Mouse (Mus musculus): Measurements from ENCODE around the gene Ercc2. TPM values are rescaled to one million over a fixed set of nuclear protein-coding genes. Genes with fewer than 3 reads are reported as not detected.

Ercc2 gene
- polyA plus RNA-seq, 1 experiment = 46.3 TPM

DNA sequence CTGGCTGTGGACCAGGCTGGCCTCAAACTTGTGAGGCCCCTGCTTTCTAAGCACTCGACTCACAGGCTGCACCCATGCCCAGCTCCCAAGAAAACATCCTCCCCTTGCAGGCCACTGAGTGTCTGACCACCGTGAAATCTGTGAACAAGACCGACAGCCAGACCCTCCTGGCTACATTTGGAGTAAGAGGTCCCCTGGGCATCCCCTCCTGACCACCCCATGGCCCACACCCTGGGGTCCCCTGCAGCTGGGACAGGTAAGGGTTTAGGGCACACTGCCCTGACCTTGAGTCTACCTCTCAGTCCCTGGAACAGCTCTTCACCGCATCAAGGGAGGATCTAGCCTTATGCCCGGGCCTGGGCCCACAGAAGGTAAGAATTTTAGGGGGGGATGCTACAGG lies 26.8 kb upstream of the Ercc2 start:
- whole genome bisulfite sequencing = 80% methylated on average over 5 of the region's 5 CpGs
- no peak overlapping the region for H3K4me3 ChIP-seq (replicated peaks; ENCODE audit: insufficient read depth, low read depth, low read length)
- DNase-seq = no peak

DNA sequence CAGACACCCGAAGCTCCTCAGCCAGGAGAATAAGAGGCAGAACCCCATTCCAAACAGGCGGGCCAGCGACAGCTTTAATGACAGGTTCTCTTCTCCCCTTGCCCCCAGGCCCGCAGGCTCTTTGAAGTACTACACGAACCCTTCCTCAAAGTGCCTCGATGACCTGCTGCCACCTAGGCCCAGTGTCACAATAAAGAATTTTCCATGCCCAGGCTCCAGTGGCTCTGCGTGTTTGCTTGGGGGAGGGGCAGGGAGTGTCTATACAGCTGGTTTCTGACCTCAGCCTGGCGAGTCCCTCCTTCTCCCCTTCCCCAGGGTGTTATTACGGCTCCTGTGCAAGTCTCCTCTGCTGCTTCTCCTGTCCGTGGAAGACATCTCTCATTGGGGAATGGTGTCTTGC lies 25.5 kb upstream of the Ercc2 start:
- TF ChIP-seq POLR2A (IDR thresholded peaks at IDR 0.05; ENCODE audit: borderline replicate concordance, insufficient read depth, low read length) = no peak
- no peak for TF ChIP-seq CTCF (IDR thresholded peaks at IDR 0.05; ENCODE audit: borderline replicate concordance, insufficient read depth, low read depth, low read length)
- no peak for DNase-seq
- H3K4me1 ChIP-seq (ENCODE audit: control insufficient read depth, insufficient read depth, low read length) = 0 out of 2 replicates have a peak, but pooled peaks cover 5% of the 10 kb centered on the region
- WGBS = 56% methylated on average over 10 of the region's 10 CpGs
- no peak overlapping the region for H3K4me3 ChIP-seq (replicated peaks; ENCODE audit: insufficient read depth, low read depth, low read length)
- H3K27ac ChIP-seq (ENCODE audit: insufficient read depth, low read length) = no peak overlapping the region
- no peaks in the 10 kb centered on the region for H3K27me3 ChIP-seq (ENCODE audit: control insufficient read depth, insufficient read depth, low read length)

More for the DNA sequence above, 26.8 kb upstream of the Ercc2 start:
- no peak overlapping the region for H3K27ac ChIP-seq (ENCODE audit: insufficient read depth, low read length)
- no peak for TF ChIP-seq CTCF (IDR thresholded peaks at IDR 0.05; ENCODE audit: borderline replicate concordance, insufficient read depth, low read depth, low read length)
- TF ChIP-seq POLR2A (IDR thresholded peaks at IDR 0.05; ENCODE audit: borderline replicate concordance, insufficient read depth, low read length) = no peak
- 0 out of 2 replicates have a peak, but pooled peaks cover 5% of the 10 kb centered on the region for H3K4me1 ChIP-seq (ENCODE audit: control insufficient read depth, insufficient read depth, low read length)
- H3K27me3 ChIP-seq (ENCODE audit: control insufficient read depth, insufficient read depth, low read length) = no peaks in the 10 kb centered on the region

DNA sequence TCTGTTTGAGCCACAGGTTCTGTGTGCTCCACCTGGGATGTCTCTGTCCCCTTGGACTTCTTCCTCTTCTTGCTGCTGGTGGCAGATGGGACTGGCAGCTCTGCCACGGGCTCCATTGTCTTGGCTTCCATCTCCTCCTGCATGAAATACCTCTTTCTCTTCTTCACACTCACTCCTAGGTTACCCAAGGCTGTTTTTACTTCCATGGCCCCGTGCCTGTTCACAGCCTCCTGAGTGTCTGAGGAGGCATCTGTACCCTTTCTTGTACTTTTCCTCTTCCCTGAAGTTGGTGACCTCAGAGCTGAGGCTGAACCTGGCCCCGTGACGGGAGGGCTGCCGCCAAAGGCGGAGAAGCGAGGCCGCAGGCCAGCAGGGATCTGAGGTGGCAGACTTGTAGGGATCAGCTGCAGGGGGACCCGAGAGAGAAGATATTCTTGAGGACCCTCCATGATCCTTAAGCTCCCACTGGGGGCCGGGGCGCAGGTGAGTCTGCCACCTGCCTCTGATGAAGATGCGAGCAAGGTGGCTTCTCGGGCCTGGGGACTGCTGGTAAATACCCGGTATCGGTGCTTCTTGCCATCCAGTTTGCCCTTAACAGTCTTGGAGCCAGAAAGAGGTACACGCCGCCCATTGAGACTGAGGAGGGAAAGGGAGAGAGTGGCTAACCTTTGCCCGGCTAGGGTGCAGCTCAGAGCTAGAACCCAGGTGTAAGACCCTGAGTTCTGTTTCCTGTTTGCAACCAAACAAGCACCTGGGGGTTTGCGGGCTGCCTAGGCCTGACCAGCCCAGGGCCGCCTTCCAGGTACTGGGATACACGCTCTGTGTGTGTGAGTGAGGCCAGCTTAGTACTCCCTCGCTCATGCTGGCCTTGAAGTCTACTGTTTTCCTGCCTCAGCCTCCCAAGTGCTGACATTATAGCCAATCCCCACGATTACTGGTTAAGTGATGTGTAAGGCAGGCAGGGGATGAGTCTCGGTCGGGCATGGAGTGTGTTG lies 24.1 kb upstream of the Ercc2 start:
- TF ChIP-seq POLR2A (IDR thresholded peaks at IDR 0.05; ENCODE audit: borderline replicate concordance, insufficient read depth, low read length) (no peak), CTCF (IDR thresholded peaks at IDR 0.05; ENCODE audit: borderline replicate concordance, insufficient read depth, low read depth, low read length) (no peak)
- Histone ChIP-seq H3K4me3 (replicated peaks; ENCODE audit: insufficient read depth, low read depth, low read length) (no peak overlapping the region), H3K27ac (ENCODE audit: insufficient read depth, low read length) (no peak overlapping the region), H3K27me3 (ENCODE audit: control insufficient read depth, insufficient read depth, low read length) (no peaks in the 10 kb centered on the region), H3K4me1 (ENCODE audit: control insufficient read depth, insufficient read depth, low read length) (0 out of 2 replicates have a peak, but pooled peaks cover 5% of the 10 kb centered on the region)
- 81% methylated on average over 25 of the region's 25 CpGs for WGBS
- DNase-seq = no peak

DNA sequence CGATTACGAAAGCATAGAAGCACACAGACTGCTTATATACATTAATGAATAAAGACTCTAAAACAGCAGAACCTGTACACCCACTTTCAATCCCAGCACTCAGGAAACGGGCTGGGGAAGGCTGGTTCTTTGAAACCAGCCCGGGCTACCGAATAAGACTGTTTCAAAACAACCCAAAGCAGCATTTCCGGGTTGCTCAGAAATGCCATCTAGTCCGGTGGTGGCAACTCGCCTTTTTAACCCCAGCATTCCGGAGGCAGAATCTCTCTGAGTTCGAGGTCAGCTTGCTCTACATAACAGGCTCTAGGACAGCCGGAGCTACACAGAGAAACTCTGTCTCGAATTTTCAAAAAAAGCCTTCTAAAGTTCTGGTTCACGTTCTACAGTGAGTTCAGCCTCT lies 23.2 kb upstream of the Ercc2 start:
- Histone ChIP-seq H3K27me3 (ENCODE audit: control insufficient read depth, insufficient read depth, low read length) (no peaks in the 10 kb centered on the region), H3K27ac (ENCODE audit: insufficient read depth, low read length) (no peak overlapping the region), H3K4me1 (ENCODE audit: control insufficient read depth, insufficient read depth, low read length) (0 out of 2 replicates have a peak, but pooled peaks cover 5% of the 10 kb centered on the region), H3K4me3 (replicated peaks; ENCODE audit: insufficient read depth, low read depth, low read length) (peak overlapping the region; percentile 96)
- 14% methylated on average over 13 of the region's 13 CpGs for WGBS
- DNase-seq = no peak
- TF ChIP-seq CTCF (IDR thresholded peaks at IDR 0.05; ENCODE audit: borderline replicate concordance, insufficient read depth, low read depth, low read length) = no peak
- no peak for TF ChIP-seq POLR2A (IDR thresholded peaks at IDR 0.05; ENCODE audit: borderline replicate concordance, insufficient read depth, low read length)

DNA sequence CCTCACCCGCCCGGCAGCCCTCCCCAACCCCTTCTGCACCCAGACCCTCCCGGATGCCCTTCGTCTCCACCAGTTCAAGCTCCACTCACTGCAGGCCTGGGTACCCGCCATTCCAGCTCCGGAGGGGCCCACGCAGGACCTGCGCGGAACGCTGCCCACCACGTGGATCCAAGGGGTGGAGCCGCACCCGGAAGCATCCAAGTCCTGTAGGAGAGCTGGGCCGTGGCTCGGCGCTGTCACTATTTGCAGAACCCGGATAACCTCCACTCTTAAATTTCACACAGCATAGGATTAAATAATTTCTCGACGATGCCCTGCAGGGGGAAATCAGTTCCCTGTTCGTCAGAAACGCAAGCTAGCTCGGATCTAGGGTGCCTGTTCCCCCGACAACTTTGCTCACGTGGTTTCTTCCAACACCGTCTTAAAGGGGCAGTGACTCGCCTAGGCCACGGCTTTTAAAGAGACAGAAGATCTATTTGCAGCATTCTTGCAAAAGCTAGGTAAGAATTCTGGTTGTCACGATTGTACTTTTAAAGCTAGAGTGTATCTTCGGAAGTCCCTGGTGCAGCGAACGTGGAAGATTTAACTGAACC lies 22.4 kb upstream of the Ercc2 start, which contains the start of the genes Cd3eap and Ppp1r13l:
Cd3eap (minus strand) TSS at position 185 of the 593 bp plus-strand sequence.
Ppp1r13l (plus strand) TSS at position 451 of the 593 bp plus-strand sequence.
- Histone ChIP-seq H3K4me1 (ENCODE audit: control insufficient read depth, insufficient read depth, low read length) (0 out of 2 replicates have a peak, but pooled peaks cover 5% of the 10 kb centered on the region), H3K27ac (ENCODE audit: insufficient read depth, low read length) (peak within 1 kb of the TSS; percentile 53; the same call in 1 of the 2 replicates), H3K27me3 (ENCODE audit: control insufficient read depth, insufficient read depth, low read length) (no peaks in the 10 kb centered on the region), H3K4me3 (replicated peaks; ENCODE audit: insufficient read depth, low read depth, low read length) (peak within 1 kb of the TSS; percentile 96)
- TF ChIP-seq CTCF (IDR thresholded peaks at IDR 0.05; ENCODE audit: borderline replicate concordance, insufficient read depth, low read depth, low read length) = no peak
- peak; percentile 92 for TF ChIP-seq POLR2A (IDR thresholded peaks at IDR 0.05; ENCODE audit: borderline replicate concordance, insufficient read depth, low read length)
- DNase-seq = peak; percentile 86 to 90
- under 1% methylated on average over 31 of the region's 31 CpGs for WGBS

DNA sequence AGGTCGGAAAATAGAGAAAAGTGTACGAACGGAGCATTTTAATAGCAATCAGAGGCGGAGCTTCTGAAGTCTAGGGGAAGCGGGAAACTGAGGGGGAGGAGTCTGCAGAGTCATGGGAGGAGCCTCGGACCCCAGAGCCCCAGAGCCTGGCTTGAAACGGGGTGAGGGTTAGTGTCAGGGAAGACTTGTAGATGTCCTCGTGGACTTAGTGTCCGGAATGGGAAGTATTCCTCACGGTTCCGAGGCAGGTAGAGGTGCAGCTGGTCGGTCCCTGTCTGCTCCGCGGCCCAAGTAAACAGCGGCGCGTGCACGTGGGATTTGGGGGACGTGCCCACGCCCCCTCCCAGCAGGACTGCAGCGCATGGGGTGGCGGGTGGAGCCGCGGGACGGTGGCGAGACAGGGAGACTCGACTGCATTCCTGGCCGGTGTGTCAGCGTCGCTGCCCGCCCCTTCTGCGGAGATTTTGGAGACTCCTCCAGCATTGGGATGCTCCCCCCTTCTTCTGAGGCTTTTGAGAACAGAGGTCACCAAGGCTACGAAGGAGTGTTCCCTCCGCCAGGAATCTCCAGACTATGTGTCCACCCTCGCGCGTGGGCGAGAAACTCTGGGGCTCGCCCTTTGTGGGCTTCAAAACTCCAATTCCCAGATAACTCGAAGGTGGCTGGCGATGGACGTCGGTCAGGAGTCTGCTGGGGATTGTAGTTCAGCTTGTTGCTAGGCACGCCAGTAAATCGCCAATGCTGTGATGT lies 21.7 kb upstream of the Ercc2 start:
- DNase-seq = peak; percentile 75 to 78
- no peak for TF ChIP-seq POLR2A (IDR thresholded peaks at IDR 0.05; ENCODE audit: borderline replicate concordance, insufficient read depth, low read length)
- no peak for TF ChIP-seq CTCF (IDR thresholded peaks at IDR 0.05; ENCODE audit: borderline replicate concordance, insufficient read depth, low read depth, low read length)
- H3K27ac ChIP-seq (ENCODE audit: insufficient read depth, low read length) = peak overlapping the region; percentile 2; the same call in 1 of the 2 replicates
- H3K4me1 ChIP-seq (ENCODE audit: control insufficient read depth, insufficient read depth, low read length) = 0 out of 2 replicates have a peak, but pooled peaks cover 5% of the 10 kb centered on the region
- WGBS = under 1% methylated on average over 45 of the region's 45 CpGs
- H3K4me3 ChIP-seq (replicated peaks; ENCODE audit: insufficient read depth, low read depth, low read length) = peak overlapping the region; percentile 96
- H3K27me3 ChIP-seq (ENCODE audit: control insufficient read depth, insufficient read depth, low read length) = no peaks in the 10 kb centered on the region

DNA sequence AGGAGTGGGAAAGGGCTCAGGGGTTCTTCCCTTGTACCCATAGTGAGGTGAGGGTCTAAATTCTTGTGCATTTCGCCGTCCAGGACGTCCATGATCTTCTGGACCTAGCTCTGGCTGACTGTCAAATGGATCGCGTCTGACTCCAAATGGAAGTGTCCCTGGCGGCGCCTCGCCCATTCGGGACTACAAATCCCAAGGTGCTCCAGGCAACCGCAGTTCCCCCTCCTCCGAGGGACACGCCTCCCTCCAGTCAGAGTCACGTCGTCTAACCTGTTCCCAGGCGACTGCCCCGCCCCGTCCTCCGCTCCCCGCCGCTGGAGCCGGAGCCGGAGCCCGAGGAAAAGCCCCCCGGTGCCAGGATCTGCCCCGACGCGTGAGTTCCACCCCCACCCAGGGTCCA lies 20.9 kb upstream of the Ercc2 start:
- 0 out of 2 replicates have a peak, but pooled peaks cover 5% of the 10 kb centered on the region for H3K4me1 ChIP-seq (ENCODE audit: control insufficient read depth, insufficient read depth, low read length)
- H3K4me3 ChIP-seq (replicated peaks; ENCODE audit: insufficient read depth, low read depth, low read length) = peak overlapping the region; percentile 96
- no peaks in the 10 kb centered on the region for H3K27me3 ChIP-seq (ENCODE audit: control insufficient read depth, insufficient read depth, low read length)
- TF ChIP-seq POLR2A (IDR thresholded peaks at IDR 0.05; ENCODE audit: borderline replicate concordance, insufficient read depth, low read length) (peak; percentile 33; the same call in 1 of the 2 replicates), CTCF (IDR thresholded peaks at IDR 0.05; ENCODE audit: borderline replicate concordance, insufficient read depth, low read depth, low read length) (no peak)
- WGBS = under 1% methylated on average over 27 of the region's 27 CpGs
- peak; percentile 91 to 95 for DNase-seq
- H3K27ac ChIP-seq (ENCODE audit: insufficient read depth, low read length) = peak overlapping the region; percentile 32; the same call in 1 of the 2 replicates

Measured in cerebellum, adult 2 months (tissue).